14 mouse cellular contexts compared by ENCODE assay signal in the genomic region with DNA sequence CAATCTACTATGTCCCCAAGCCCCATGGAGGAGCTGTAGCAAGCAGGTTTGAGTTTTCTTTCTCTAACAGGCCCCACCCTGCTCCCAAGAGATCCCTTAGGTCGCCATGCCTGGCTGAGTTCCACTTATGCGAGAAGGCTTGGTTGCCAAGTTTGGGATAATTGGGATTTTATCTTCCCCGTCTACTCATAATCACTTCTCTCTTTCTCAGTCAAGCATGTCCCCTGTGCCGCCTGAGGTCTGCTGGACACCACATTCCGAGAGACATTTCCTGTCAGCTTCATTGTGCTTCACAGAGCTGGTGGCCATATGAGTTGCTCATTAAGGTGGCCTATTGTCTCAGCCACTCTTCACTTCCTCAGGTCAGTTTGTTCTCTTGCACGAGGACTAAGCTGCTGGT.
DNase-seq lines count a peak whose midpoint lies in the region; ATAC-seq and TF ChIP-seq lines count a peak whose summit lies in the region.
"Had no signal": no experiment of that assay in that cellular context is flagged by ENCODE, and none has a peak within 500 bp of the region (broad histone marks: within the 10 kb centered on the region; RNA-seq: fewer than 3 reads in every experiment).

No protein-coding gene starts in this region.

- intact Hi-C loops in heart, postnatal 36 days (cut with DNase I) = loop anchor here (5.0 kb wide), 2 partner anchors 68 to 157 kb away; no protein-coding TSS in a partner anchor

- no peak overlapping the region for H3K4me3 ChIP-seq in limb, embryonic 10.5 days
- H3K4me3 ChIP-seq in forebrain, embryonic 11.5 days (ENCODE audit: low read depth, low read length) = no peak overlapping the region
- H3K4me3 ChIP-seq: heart, embryonic 15.5 days; liver, embryonic 15.5 days had no signal

- DNase-seq in Muller cell, postnatal 12 days (ENCODE audit: inconsistent ontology term) = peak; percentile 97
- DNase-seq in Patski (ENCODE audit: low read depth, low spot score) = peak; percentile 42
- peak; percentile 16 to 22 for DNase-seq in heart, postnatal 36 days
- peak; percentile 44 for DNase-seq in kidney, postnatal 10 days
- DNase-seq in limb, embryonic 10.5 days (ENCODE audit: low spot score) = no peak
- no peak for DNase-seq in forebrain, embryonic 11.5 days (ENCODE audit: low spot score)
- DNase-seq in frontal cortex, adult 2 months (ENCODE audit: extremely low spot score in 1 of 2, low spot score in 1 of 2) = no peak
- DNase-seq: adrenal gland, adult 2 months; cerebellum, adult 11 months; layer of hippocampus, adult 9-11 months; lung, postnatal 36 days; midbrain, embryonic 14.5 days had no signal

- no peaks in the 10 kb centered on the region for H3K9me3 ChIP-seq in limb, embryonic 10.5 days (replicated peaks)
- no peaks in the 10 kb centered on the region for H3K9me3 ChIP-seq in forebrain, embryonic 11.5 days (ENCODE audit: control insufficient read depth, low read length)
- H3K9me3 ChIP-seq: heart, embryonic 15.5 days; liver, embryonic 15.5 days had no signal

- no peak for TF ChIP-seq CTCF in Patski (IDR thresholded peaks at IDR 0.05)

- no peak overlapping the region for H3K27ac ChIP-seq in limb, embryonic 10.5 days
- no peak overlapping the region for H3K27ac ChIP-seq in forebrain, embryonic 11.5 days (ENCODE audit: low read depth, low read length)
- H3K27ac ChIP-seq: heart, embryonic 15.5 days; liver, embryonic 15.5 days had no signal

- ATAC-seq in Patski = peak; percentile 78
- ATAC-seq in forebrain, embryonic 11.5 days (replicated peaks; ENCODE audit: low FRiP score) = no peak

- CTCF ChIA-PET in Patski (lab: Charles Lee) = interaction anchor here (0.6 to 1.4 kb wide), 5 partner anchors 12 to 522 kb away, joined by 3 read pairs; partner anchors contain the start of gene Aipl1

- no peaks in the 10 kb centered on the region for H3K36me3 ChIP-seq in limb, embryonic 10.5 days
- no peaks in the 10 kb centered on the region for H3K36me3 ChIP-seq in forebrain, embryonic 11.5 days (ENCODE audit: control insufficient read depth, insufficient read depth, low read length)
- H3K36me3 ChIP-seq: heart, embryonic 15.5 days; liver, embryonic 15.5 days had no signal

- in situ Hi-C loops in Patski (cut with MboI; ENCODE audit: low pct_unique_long_range_greater_than_20kb) = no loop called here

- H3K4me2 ChIP-seq in forebrain, embryonic 11.5 days (ENCODE audit: low read depth, low read length, severe bottlenecking) = no peak overlapping the region
- H3K4me2 ChIP-seq: heart, embryonic 15.5 days; liver, embryonic 15.5 days had no signal

- POLR2A ChIA-PET in Patski (lab: Charles Lee) = no interaction called here

- 78% methylated on average over 6 of the region's 6 CpGs for WGBS in limb, embryonic 10.5 days
- WGBS in forebrain, embryonic 11.5 days = 20% methylated on average over 6 of the region's 6 CpGs

- no peaks in the 10 kb centered on the region for H3K27me3 ChIP-seq in Patski
- no peaks in the 10 kb centered on the region for H3K27me3 ChIP-seq in limb, embryonic 10.5 days (ENCODE audit: low read depth, poor library complexity, severe bottlenecking)
- H3K27me3 ChIP-seq in forebrain, embryonic 11.5 days (ENCODE audit: control insufficient read depth, insufficient read depth, low read length) = no peaks in the 10 kb centered on the region
- H3K27me3 ChIP-seq: heart, embryonic 15.5 days; liver, embryonic 15.5 days had no signal

- H3K4me1 ChIP-seq in limb, embryonic 10.5 days = peaks cover 37% of the 10 kb centered on the region
- H3K4me1 ChIP-seq in forebrain, embryonic 11.5 days (replicated peaks; ENCODE audit: control insufficient read depth, insufficient read depth, low read length) = peaks cover 17% of the 10 kb centered on the region
- H3K4me1 ChIP-seq: heart, embryonic 15.5 days; liver, embryonic 15.5 days had no signal

- no peak overlapping the region for H3K9ac ChIP-seq in forebrain, embryonic 11.5 days (ENCODE audit: low read length)
- H3K9ac ChIP-seq: heart, embryonic 15.5 days; liver, embryonic 15.5 days had no signal

Comparison
In these comparisons a context has a peak if more than half of its experiments do, and no peak if none do; other contexts are left out.
1. DNase-seq: peak in Muller cell, postnatal 12 days (single experiment), Patski (single experiment), heart, postnatal 36 days (2 of 2) and kidney, postnatal 10 days (single experiment); none in limb, embryonic 10.5 days (single experiment), forebrain, embryonic 11.5 days (single experiment) and frontal cortex, adult 2 months (0 of 2).